Mouse (Mus musculus) liver, embryonic 14.5 days (tissue): ENCODE results near the gene Syt8.

Experiments used
- CTCF ChIP-seq: IDR thresholded peaks from 2 replicates; pipeline ENCODE4 v1.5.1; 2016; ENCODE audit warnings: antibody characterized with exemption, low read depth, control low read depth
- EP300 ChIP-seq: IDR thresholded peaks from 2 replicates; pipeline ENCODE4 v1.6.1; 2016; ENCODE audit warnings: antibody characterized with exemption, low read depth

GRCm38 (mm10) chr7:142431106-142431505, 3.5 kb upstream of the Syt8 start:
- TF ChIP-seq EP300 (no peak), CTCF (no peak)
